Mouse (Mus musculus) heart, embryonic 14.5 days (tissue): Measurements from ENCODE around the gene 6820408C15Rik. TPM values are rescaled to one million over a fixed set of nuclear protein-coding genes. Genes with fewer than 3 reads are reported as not detected.

Source experiments
- ATAC-seq: fragments of 200-750 bp; cut with Nextera tagmentation; 2 replicates; pipeline ENCODE4 v1.8.0; 2017; ENCODE audit warnings: low read depth, moderate TSS enrichment; ENCODE audit not compliant: insufficient number of reproducible peaks, insufficient read depth, low FRiP score
- H3K27ac ChIP-seq, 2 experiments: fragments of 200-500 bp in 1 of 2; fragments of 300-500 bp in 1 of 2; sonication (generic) in 1 of 2; replicated peaks in 1 of 2; 2 replicates each; pipeline ENCODE4 v1.5.1; 2012 to 2014; ENCODE audit warnings: low read depth in 2 of 2, low read length in 2 of 2, control low read depth in 1 of 2, mild to moderate bottlenecking in 1 of 2, mixed read lengths in 1 of 2; ENCODE audit not compliant: control insufficient read depth in 1 of 2, insufficient read depth in 1 of 2
- H3K27me3 ChIP-seq: fragments of 300-500 bp; sonication (generic); 2 replicates; pipeline ENCODE4 v1.6.1; 2014; ENCODE audit warnings: mild to moderate bottlenecking, low read length, control low read depth; ENCODE audit not compliant: control insufficient read depth, insufficient read depth
- H3K36me3 ChIP-seq: fragments of 300-500 bp; sonication (generic); 2 replicates; pipeline ENCODE4 v1.6.1; 2014; ENCODE audit warnings: mild to moderate bottlenecking, control low read depth, low read length, mixed read lengths; ENCODE audit not compliant: control insufficient read depth, insufficient read depth
- H3K4me1 ChIP-seq, 2 experiments: fragments of 200-500 bp in 1 of 2; fragments of 300-500 bp in 1 of 2; sonication (generic) in 1 of 2; 2 replicates each; pipeline ENCODE4 v1.6.1; 2012 to 2014; ENCODE audit warnings: low read length in 2 of 2, control low read depth in 1 of 2, mixed read lengths in 1 of 2; ENCODE audit not compliant: control insufficient read depth in 2 of 2, insufficient read depth in 2 of 2
- H3K4me2 ChIP-seq: fragments of 300-500 bp; sonication (generic); 2 replicates; pipeline ENCODE4 v1.6.1; 2014; ENCODE audit warnings: mild to moderate bottlenecking, low read length
- H3K4me3 ChIP-seq, 2 experiments: fragments of 200-500 bp in 1 of 2; fragments of 300-500 bp in 1 of 2; sonication (generic) in 1 of 2; 2 replicates each; pipeline ENCODE4 v1.5.1; 2012 to 2014; ENCODE audit warnings: low read length in 2 of 2, mild to moderate bottlenecking in 2 of 2, control low read depth in 1 of 2, low read depth in 1 of 2, moderate library complexity in 1 of 2; ENCODE audit not compliant: control insufficient read depth in 1 of 2, insufficient read depth in 1 of 2
- H3K9ac ChIP-seq: fragments of 300-500 bp; sonication (generic); 2 replicates; pipeline ENCODE4 v1.6.1; 2014; ENCODE audit warnings: mild to moderate bottlenecking, low read length
- H3K9me3 ChIP-seq: fragments of 300-500 bp; sonication (generic); 2 replicates; pipeline ENCODE4 v1.6.1; 2016; ENCODE audit warnings: low read length, control low read depth; ENCODE audit not compliant: control insufficient read depth
- WGBS: fragments of 180-500 bp; shearing (Covaris S2); extraction: QIAGEN DNeasy Blood & Tissue Kit; methylation state at CpG from one replicate; pipeline ENCODE4 v1.1.7; 2014; 5-methylcytosine and 5-hydroxymethylcytosine counted together
- polyA plus RNA-seq: library from polyadenylated mRNA; unstranded; fragments of >200 nt; fragmentation: Nextera tagmentation; extraction: Ambion mirVana; gene quantifications from 2 replicates; pipeline ENCODE4 v1.2.1, GENCODE M21; 2014

Gene 6820408C15Rik
- polyA plus RNA-seq, 1 experiment from 2014 or later = 1.8 TPM

GRCm38 (mm10) chr2:152470973-152471372 is 55.6 kb downstream of the 6820408C15Rik start:
- no peaks in the 10 kb centered on the region for H3K36me3 ChIP-seq
- 33% methylated on average over 7 of the region's 7 CpGs for WGBS
- no peak for ATAC-seq

GRCm38 (mm10) chr2:152472434-152472833 is 57.0 kb downstream of the 6820408C15Rik start:
- Histone ChIP-seq H3K36me3 (no peaks in the 10 kb centered on the region), H3K9me3 (no peaks in the 10 kb centered on the region), H3K4me2 (no peak overlapping the region), H3K4me1 (no peaks in the 10 kb centered on the region), H3K27ac (no peak overlapping the region), H3K4me3 (no peak overlapping the region), H3K9ac (no peak overlapping the region), H3K27me3 (no peaks in the 10 kb centered on the region)
- ATAC-seq = no peak
- WGBS = 10% methylated on average over 3 of the region's 3 CpGs

More at GRCm38 (mm10) chr2:152470973-152471372, 55.6 kb downstream of the 6820408C15Rik start:
- H3K4me3 ChIP-seq = no peak overlapping the region
- no peaks in the 10 kb centered on the region for H3K27me3 ChIP-seq
- no peak overlapping the region for H3K27ac ChIP-seq
- no peaks in the 10 kb centered on the region for H3K9me3 ChIP-seq
- no peak overlapping the region for H3K9ac ChIP-seq
- no peaks in the 10 kb centered on the region for H3K4me1 ChIP-seq
- no peak overlapping the region for H3K4me2 ChIP-seq

- Histone ChIP-seq H3K27ac (no peak within 1 kb of the TSS), H3K9me3 (no peaks in the 10 kb centered on the region), H3K4me3 (no peak within 1 kb of the TSS), H3K9ac (no peak within 1 kb of the TSS), H3K27me3 (no peaks in the 10 kb centered on the region), H3K4me2 (no peak within 1 kb of the TSS), H3K36me3 (no peaks in the 10 kb centered on the region), H3K4me1 (no peaks in the 10 kb centered on the region)
- 60% methylated on average over 2 of the region's 2 CpGs for WGBS
- no peak for ATAC-seq
Observed at GRCm38 (mm10) chr2:152476763-152477162, 61.4 kb downstream of the 6820408C15Rik start, which contains the start of gene Defb20. TSS of gene Defb20 (plus strand) at chr2:152477063.

- WGBS = 74% methylated on average over 3 of the region's 3 CpGs
- ATAC-seq = no peak
- H3K27ac ChIP-seq = no peak overlapping the region
Observed at GRCm38 (mm10) chr2:152480881-152481280, 65.5 kb downstream of the 6820408C15Rik start.

GRCm38 (mm10) chr2:152481726-152482125 is 66.3 kb downstream of the 6820408C15Rik start:
- Histone ChIP-seq H3K9me3 (no peaks in the 10 kb centered on the region), H3K36me3 (no peaks in the 10 kb centered on the region), H3K4me3 (no peak overlapping the region), H3K4me1 (no peaks in the 10 kb centered on the region; a peak in 1 of 4 replicates), H3K4me2 (no peak overlapping the region), H3K27ac (no peak overlapping the region), H3K27me3 (no peaks in the 10 kb centered on the region), H3K9ac (no peak overlapping the region)
- WGBS = 86% methylated on average over 7 of the region's 7 CpGs
- no peak for ATAC-seq

More at GRCm38 (mm10) chr2:152480881-152481280, 65.5 kb downstream of the 6820408C15Rik start:
- H3K9me3 ChIP-seq = no peaks in the 10 kb centered on the region
- no peak overlapping the region for H3K4me2 ChIP-seq
- no peaks in the 10 kb centered on the region for H3K36me3 ChIP-seq
- H3K4me3 ChIP-seq = no peak overlapping the region
- H3K9ac ChIP-seq = no peak overlapping the region
- H3K4me1 ChIP-seq = no peaks in the 10 kb centered on the region; a peak in 1 of 4 replicates
- H3K27me3 ChIP-seq = no peaks in the 10 kb centered on the region

GRCm38 (mm10) chr2:152487024-152487423 is 71.6 kb downstream of the 6820408C15Rik start:
- no peaks in the 10 kb centered on the region for H3K9me3 ChIP-seq
- 65% methylated on average over 2 of the region's 2 CpGs for WGBS
- no peak overlapping the region for H3K4me2 ChIP-seq
- no peak overlapping the region for H3K9ac ChIP-seq
- ATAC-seq = no peak
- H3K4me1 ChIP-seq = no peaks in the 10 kb centered on the region; a peak in 1 of 4 replicates
- no peak overlapping the region for H3K27ac ChIP-seq
- no peaks in the 10 kb centered on the region for H3K36me3 ChIP-seq
- H3K4me3 ChIP-seq = no peak overlapping the region
- H3K27me3 ChIP-seq = no peaks in the 10 kb centered on the region

GRCm38 (mm10) chr2:152490038-152490437 is 74.7 kb downstream of the 6820408C15Rik start, which contains the start of gene Defb22:
TSS of gene Defb22 (minus strand) at chr2:152490138.
- ATAC-seq = no peak
- Histone ChIP-seq H3K27ac (no peak within 1 kb of the TSS), H3K4me1 (no peaks in the 10 kb centered on the region; a peak in 1 of 4 replicates), H3K9me3 (no peaks in the 10 kb centered on the region), H3K27me3 (no peaks in the 10 kb centered on the region), H3K9ac (no peak within 1 kb of the TSS), H3K4me3 (no peak within 1 kb of the TSS), H3K4me2 (no peak within 1 kb of the TSS), H3K36me3 (no peaks in the 10 kb centered on the region)

GRCm38 (mm10) chr2:152493151-152493550 is 77.8 kb downstream of the 6820408C15Rik start:
- H3K4me2 ChIP-seq = no peak overlapping the region
- no peak overlapping the region for H3K4me3 ChIP-seq
- WGBS = 77% methylated on average over 6 of the region's 6 CpGs
- no peaks in the 10 kb centered on the region for H3K9me3 ChIP-seq
- no peak for ATAC-seq
- H3K27me3 ChIP-seq = no peaks in the 10 kb centered on the region
- no peaks in the 10 kb centered on the region for H3K36me3 ChIP-seq
- no peak overlapping the region for H3K9ac ChIP-seq
- no peaks in the 10 kb centered on the region for H3K4me1 ChIP-seq
- H3K27ac ChIP-seq = no peak overlapping the region
